In the genomic region with DNA sequence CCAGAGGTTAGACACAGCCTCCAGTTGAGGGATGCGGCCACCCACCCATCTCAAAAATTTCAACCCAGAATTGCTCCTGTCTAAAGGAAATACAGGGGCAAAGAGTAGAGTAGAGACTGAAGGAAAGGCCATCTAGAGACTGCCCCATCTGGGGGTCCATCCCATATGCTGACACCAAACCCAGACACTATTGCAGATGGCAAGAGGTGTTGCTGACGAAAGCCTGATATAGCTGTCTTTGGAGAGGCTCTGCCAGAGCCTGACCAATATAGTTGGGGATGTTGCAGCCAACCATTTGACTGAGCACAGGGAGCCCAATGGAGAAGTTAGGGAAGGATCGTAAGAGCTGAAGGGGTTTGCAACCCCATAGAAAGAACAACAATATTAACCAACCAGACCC, we compare ENCODE assay signal across 16 mouse cellular contexts.
"Had no signal": no experiment of that assay in that cellular context is flagged by ENCODE, and none has a peak within 500 bp of the region (broad histone marks: within the 10 kb centered on the region; RNA-seq: fewer than 3 reads in every experiment).

No protein-coding gene starts in this region.

- H3K4me3 ChIP-seq: neural tube, embryonic 13.5 days; neural tube, embryonic 15.5 days; stomach, embryonic 15.5 days had no signal

- H3K27me3 ChIP-seq: neural tube, embryonic 13.5 days; neural tube, embryonic 15.5 days; stomach, embryonic 15.5 days had no signal

- H3K4me1 ChIP-seq: neural tube, embryonic 13.5 days; neural tube, embryonic 15.5 days; stomach, embryonic 15.5 days had no signal

- H3K9ac ChIP-seq: neural tube, embryonic 13.5 days; neural tube, embryonic 15.5 days; stomach, embryonic 15.5 days had no signal

- H3K27ac ChIP-seq: neural tube, embryonic 13.5 days; neural tube, embryonic 15.5 days; stomach, embryonic 15.5 days; stomach, postnatal 0 days had no signal

- H3K4me2 ChIP-seq: neural tube, embryonic 13.5 days; neural tube, embryonic 15.5 days; stomach, embryonic 15.5 days had no signal

- H3K9me3 ChIP-seq: neural tube, embryonic 13.5 days; neural tube, embryonic 15.5 days; stomach, embryonic 15.5 days had no signal

- H3K36me3 ChIP-seq: neural tube, embryonic 13.5 days; neural tube, embryonic 15.5 days; stomach, embryonic 15.5 days had no signal

- DNase-seq: retina, postnatal 1 day; right cerebral cortex, adult 18-20 months; right cerebral cortex, postnatal 14 days; right cerebral cortex, postnatal 25 days; right cerebral cortex, postnatal 4 days; spleen, adult 18-20 months; thymus, adult 18-20 months; thymus, adult 2 months; thymus, postnatal 14 days; thymus, postnatal 25 days; thymus, postnatal 36 days; thymus, postnatal 4 days had no signal
